Mouse (Mus musculus) urinary bladder, adult 2 months (tissue): ENCODE results near the gene Zbtb39. TPM values are rescaled to one million over a fixed set of nuclear protein-coding genes. Genes with fewer than 3 reads are reported as not detected.
"Not testable (repeated sequence)": the region's sequence is repeated elsewhere in the genome, so short reads cannot be mapped to it uniquely, and the experiment has no call there.

Experiments used
- DNase-seq: peaks from one replicate; pipeline ENCODE4 v3.0.0; 2022; ENCODE audit warnings: low spot score
- polyA plus RNA-seq: library from polyadenylated mRNA; depleted of rRNA; stranded (reverse); fragments of >200 nt; gene quantifications from 2 replicates; pipeline ENCODE4 v1.2.3, GENCODE M21; 2012; rRNA removed

Zbtb39 gene
- polyA plus RNA-seq, 1 experiment = 6.1 TPM

DNA sequence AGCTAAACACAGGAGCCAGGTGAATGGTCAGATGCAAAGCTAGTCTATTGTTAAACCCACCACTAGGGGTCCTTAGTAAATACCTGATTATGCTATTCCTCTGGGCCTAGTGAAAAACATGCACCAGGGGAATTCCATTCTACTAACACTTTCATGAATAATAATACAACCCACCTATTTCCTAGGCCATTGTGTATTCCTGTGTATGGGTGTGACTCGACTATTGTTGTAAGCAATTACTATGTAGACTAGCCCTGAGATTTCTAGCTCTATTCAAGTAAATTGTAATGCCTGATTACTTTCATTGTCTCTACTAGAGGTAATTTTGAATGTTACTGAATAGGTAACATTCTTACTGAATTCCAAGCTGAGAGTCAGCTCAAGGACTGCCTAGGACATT lies 46.1 kb downstream of the Zbtb39 start:
- not testable (repeated sequence) for DNase-seq

Other genes starting within 250 kb of the Zbtb39 start
- gene Stac3, start 237.9 kb upstream of the Zbtb39 start, polyA plus RNA-seq = 2.3 and 4.3 TPM in 2 replicates
- gene Ndufa4l2, start 224.6 kb upstream of the Zbtb39 start, polyA plus RNA-seq = 21.2 and 32.1 TPM in 2 replicates
- 58.7 and 63.9 TPM in 2 replicates for gene Shmt2, start 217.1 kb upstream of the Zbtb39 start, polyA plus RNA-seq
- 0.04 and 0.07 TPM in 2 replicates for gene Nxph4, start 205.0 kb upstream of the Zbtb39 start, polyA plus RNA-seq
- 242 and 366 TPM in 2 replicates for gene Lrp1, start 118.4 kb upstream of the Zbtb39 start, polyA plus RNA-seq
- 78.1 and 88.7 TPM in 2 replicates for gene Stat6, start 96.6 kb upstream of the Zbtb39 start, polyA plus RNA-seq
- gene Nemp1, start 72.6 kb upstream of the Zbtb39 start, polyA plus RNA-seq = 8.3 and 9.1 TPM in 2 replicates
- gene Nab2, start 71.0 kb upstream of the Zbtb39 start, polyA plus RNA-seq = 27.5 and 29.1 TPM in 2 replicates
- gene Myo1a, start 34.4 kb upstream of the Zbtb39 start, polyA plus RNA-seq = 0.22 and 0.39 TPM in 2 replicates
- not detected in 2 replicates for gene Tac2, start 15.1 kb upstream of the Zbtb39 start, polyA plus RNA-seq
- 1.2 and 1.8 TPM in 2 replicates for gene Gpr182, start 12.2 kb downstream of the Zbtb39 start, polyA plus RNA-seq
- 0.03 and 0.09 TPM in 2 replicates for gene Rdh1, start 20.2 kb downstream of the Zbtb39 start, polyA plus RNA-seq
- gene Rdh16f1, start 20.2 kb downstream of the Zbtb39 start, polyA plus RNA-seq = 0.11 TPM in 1 of 2 replicates, not detected in the other
- 0.29 and 0.46 TPM in 2 replicates for gene Rdh9, start 36.8 kb downstream of the Zbtb39 start, polyA plus RNA-seq
- not detected in 2 replicates for gene Rdh16, start 61.6 kb downstream of the Zbtb39 start, polyA plus RNA-seq
- gene Rdh19, start 110.4 kb downstream of the Zbtb39 start, polyA plus RNA-seq = not detected in 2 replicates
- not detected in 2 replicates for gene Rdh16f2, start 126.9 kb downstream of the Zbtb39 start, polyA plus RNA-seq
- 0.10 TPM in 1 of 2 replicates, not detected in the other for gene Rdh7, start 149.3 kb downstream of the Zbtb39 start, polyA plus RNA-seq
- gene Sdr9c7, start 159.0 kb downstream of the Zbtb39 start, polyA plus RNA-seq = 0.07 and 0.24 TPM in 2 replicates